Mouse (Mus musculus) megakaryocyte, embryonic 14.5 days (primary cell): ENCODE data around the gene Ssbp3.

Experiments
- FLI1 ChIP-seq: IDR thresholded peaks from 2 replicates; pipeline ENCODE4 v1.6.1; 2012; ENCODE audit warnings: low read length, inconsistent platforms, mixed read lengths
- GATA1 ChIP-seq: IDR thresholded peaks from 3 replicates; pipeline ENCODE4 v1.6.1; 2012; ENCODE audit warnings: mixed read lengths, low read length, inconsistent platforms, borderline replicate concordance

DNA sequence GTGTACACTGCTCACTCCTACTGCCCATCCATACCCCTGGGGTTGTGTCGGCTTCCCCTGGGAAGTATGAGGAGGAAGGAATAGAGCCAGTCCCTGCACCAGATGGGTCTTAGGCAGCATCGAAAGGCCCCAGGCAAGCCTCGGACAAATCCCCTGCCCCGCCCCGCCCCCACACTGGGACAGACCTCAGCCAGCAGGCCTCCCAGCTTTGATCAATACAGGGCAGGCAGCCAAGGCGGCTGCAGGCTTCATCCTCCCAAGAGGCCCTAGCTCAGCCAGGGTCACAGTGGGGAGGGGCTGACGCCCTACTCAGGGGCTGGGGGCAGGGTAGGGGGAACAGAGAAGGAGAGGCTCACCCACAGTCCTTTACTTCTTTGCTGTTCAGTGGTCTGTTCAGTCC is 43.7 kb upstream of the Ssbp3 start:
- TF ChIP-seq GATA1 (no peak), FLI1 (no peak)
